Mouse (Mus musculus) lung, postnatal 0 days (tissue): Measurements from ENCODE around the gene Psmd9.

ENCODE experiments used
- CTCF ChIP-seq: IDR thresholded peaks from 2 replicates; pipeline ENCODE4 v1.5.1; 2016; ENCODE audit warnings: antibody characterized with exemption, mild to moderate bottlenecking
- EP300 ChIP-seq: IDR thresholded peaks from 2 replicates; pipeline ENCODE4 v1.6.1; 2016; ENCODE audit warnings: antibody characterized with exemption, mild to moderate bottlenecking, control low read depth

DNA sequence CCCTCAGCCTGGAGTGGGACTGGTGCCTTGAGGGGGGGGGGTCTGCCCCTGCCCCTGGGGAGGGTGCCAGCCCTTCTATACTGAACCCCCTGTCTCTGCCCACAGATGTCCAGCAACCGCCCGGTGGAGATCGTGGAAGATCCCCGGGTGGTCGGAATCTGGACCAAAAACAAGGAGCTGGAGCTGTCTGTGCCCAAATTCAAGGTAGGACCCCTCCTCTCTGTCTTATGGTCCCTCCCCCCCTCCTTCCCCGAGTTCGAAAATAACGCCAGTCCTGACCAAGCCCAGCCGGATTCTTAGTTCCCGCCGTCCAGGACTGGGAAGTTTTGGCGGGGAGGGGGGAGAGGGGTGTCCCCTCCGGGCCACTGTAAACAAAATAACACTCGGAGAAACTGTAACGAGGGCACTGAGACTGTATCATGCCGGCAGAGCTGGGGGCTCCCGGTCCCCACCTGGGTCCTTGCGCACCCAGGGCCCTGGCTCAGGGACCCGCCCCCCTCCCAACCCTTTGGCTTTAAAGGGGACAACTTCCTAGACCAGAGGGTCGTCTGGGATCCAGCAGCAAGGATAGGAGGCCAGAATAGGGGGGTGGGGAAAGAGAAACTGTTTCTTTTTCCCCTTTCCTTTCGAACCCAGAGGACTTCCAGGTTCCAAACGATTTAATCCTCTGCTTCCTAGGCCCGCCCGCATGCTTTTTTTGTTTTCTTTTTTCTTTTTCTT is 25.8 kb upstream of the Psmd9 start:
- TF ChIP-seq CTCF (no peak), EP300 (no peak)
